Mouse (Mus musculus) liver, embryonic 14.5 days (tissue): ENCODE data around the gene Sema4a. TPM values are rescaled to one million over a fixed set of nuclear protein-coding genes. Genes with fewer than 3 reads are reported as not detected.
A peak's percentile ranks its signal among the peaks of the same experiment; 100 is the strongest.

Source experiments
- ATAC-seq: fragments of 200-750 bp; cut with Nextera tagmentation; 2 replicates; pipeline ENCODE4 v1.8.0; 2017; ENCODE audit warnings: moderate number of reproducible peaks, mild to moderate bottlenecking, moderate library complexity; ENCODE audit not compliant: insufficient read depth
- DNase-seq, 3 experiments: peaks; one replicate each; pipeline ENCODE4 v3.0.0-alpha.2; 2012 to 2013; ENCODE audit warnings: low read depth in 3 of 3, low spot score in 3 of 3
- H3K27ac ChIP-seq: fragments of 300-500 bp; sonication (generic); 2 replicates; pipeline ENCODE4 v1.5.1; 2014; ENCODE audit warnings: moderate library complexity, mild to moderate bottlenecking, control low read depth, inconsistent platforms
- H3K27me3 ChIP-seq: fragments of 300-500 bp; sonication (generic); 2 replicates; pipeline ENCODE4 v1.6.1; 2014; ENCODE audit warnings: mild to moderate bottlenecking, low read length, moderate library complexity; ENCODE audit not compliant: control insufficient read depth, insufficient read depth
- H3K36me3 ChIP-seq: fragments of 300-500 bp; sonication (generic); replicated peaks from 2 replicates; pipeline ENCODE4 v1.6.1; 2014; ENCODE audit warnings: low read depth; ENCODE audit not compliant: control insufficient read depth, insufficient read depth
- H3K4me1 ChIP-seq, 2 experiments: fragments of 200-500 bp in 1 of 2; fragments of 300-500 bp in 1 of 2; sonication (generic) in 1 of 2; replicated peaks; 2 replicates each; pipeline ENCODE4 v1.6.1; 2012 to 2014; ENCODE audit warnings: antibody characterized with exemption in 1 of 2, inconsistent platforms in 1 of 2, low read length in 1 of 2; ENCODE audit not compliant: control insufficient read depth in 2 of 2, insufficient read depth in 2 of 2
- H3K4me2 ChIP-seq: fragments of 300-500 bp; sonication (generic); 2 replicates; pipeline ENCODE4 v1.6.1; 2014; ENCODE audit warnings: low read depth, mild to moderate bottlenecking, control low read depth, moderate library complexity
- H3K4me3 ChIP-seq, 2 experiments: fragments of 200-500 bp in 1 of 2; fragments of 300-500 bp in 1 of 2; sonication (generic) in 1 of 2; 2 replicates each; pipeline ENCODE4 v1.5.1; 2012 to 2014; ENCODE audit warnings: low read depth in 2 of 2, low read length in 2 of 2, mild to moderate bottlenecking in 2 of 2, control low read depth in 1 of 2, inconsistent platforms in 1 of 2, moderate library complexity in 1 of 2; ENCODE audit not compliant: insufficient read depth in 1 of 2
- H3K9ac ChIP-seq: fragments of 300-500 bp; sonication (generic); replicated peaks from 2 replicates; pipeline ENCODE4 v1.6.1; 2014; ENCODE audit warnings: mild to moderate bottlenecking, control low read depth, moderate library complexity
- H3K9me3 ChIP-seq: fragments of 300-500 bp; sonication (generic); 2 replicates; pipeline ENCODE4 v1.6.1; 2016; ENCODE audit warnings: low read length, mixed read lengths; ENCODE audit not compliant: control insufficient read depth
- CTCF ChIP-seq: IDR thresholded peaks from 2 replicates; pipeline ENCODE4 v1.5.1; 2016; ENCODE audit warnings: antibody characterized with exemption, low read depth, control low read depth
- EP300 ChIP-seq: IDR thresholded peaks from 2 replicates; pipeline ENCODE4 v1.6.1; 2016; ENCODE audit warnings: antibody characterized with exemption, low read depth
- WGBS: fragments of 180-500 bp; shearing (Covaris S2); extraction: QIAGEN DNeasy Blood & Tissue Kit; methylation state at CpG from one replicate; pipeline ENCODE4 v1.1.7; 2014; ENCODE audit not compliant: insufficient replicate concordance; 5-methylcytosine and 5-hydroxymethylcytosine counted together
- polyA plus RNA-seq, 2 experiments: library from polyadenylated mRNA; depleted of rRNA in 1 of 2; stranded (reverse) in 1 of 2; unstranded in 1 of 2; fragments of >200 nt; fragmentation: Nextera tagmentation in 1 of 2; extraction: Ambion mirVana in 1 of 2; gene quantifications; 2 replicates each; pipeline versions ENCODE4 v1.2.1 to v1.2.3; 2012 to 2014

Sema4a gene
- polyA plus RNA-seq, 2 experiments: 9.1 to 12.7 TPM

DNA sequence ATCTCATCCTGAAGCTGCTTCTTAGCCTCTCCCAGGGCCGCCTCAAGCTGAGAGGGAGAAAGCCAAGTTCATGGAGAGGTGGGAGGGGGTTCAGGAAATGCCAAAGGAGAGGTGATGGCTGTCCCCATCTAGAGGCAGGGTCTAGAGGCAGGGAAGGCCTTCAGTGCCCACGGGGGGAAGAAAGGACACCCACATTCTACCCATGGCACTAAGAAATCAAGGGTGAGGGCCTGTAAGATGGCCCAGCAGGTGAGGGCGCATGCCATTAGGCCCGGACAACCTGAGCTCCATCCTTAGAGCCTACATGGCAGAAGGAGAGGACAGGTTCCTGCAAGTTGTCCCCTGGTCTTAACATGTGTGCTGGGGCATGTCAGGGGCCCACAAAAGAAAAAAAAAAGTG, 25.9 kb upstream of the Sema4a start:
- 76% methylated on average over 4 of the region's 4 CpGs for WGBS
- H3K4me1 ChIP-seq: peaks cover 9 to 16% of the 10 kb centered on the region in 2 experiments

GRCm38 (mm10) chr3:88486043-88486442, 25.1 kb upstream of the Sema4a start:
- H3K4me1 ChIP-seq: peaks cover 2 to 10% of the 10 kb centered on the region in 2 experiments
- H3K9me3 ChIP-seq: no peaks in the 10 kb centered on the region
- DNase-seq (no peak), ATAC-seq (no peak)
- H3K36me3 ChIP-seq: peaks cover 62% of the 10 kb centered on the region
- 69% methylated on average over 5 of the region's 5 CpGs for WGBS
- no peak for TF ChIP-seq CTCF
- TF ChIP-seq EP300: no peak
- H3K9ac ChIP-seq: no peak overlapping the region
- H3K27ac ChIP-seq: no peak overlapping the region
- H3K4me3 ChIP-seq: no peak overlapping the region
- H3K4me2 ChIP-seq: no peak overlapping the region
- H3K27me3 ChIP-seq: no peaks in the 10 kb centered on the region

More for the DNA sequence above, 25.9 kb upstream of the Sema4a start:
- no peak overlapping the region for H3K9ac ChIP-seq
- no peaks in the 10 kb centered on the region for H3K9me3 ChIP-seq
- DNase-seq: no peak
- H3K4me2 ChIP-seq: no peak overlapping the region
- no peak for TF ChIP-seq CTCF
- no peak for TF ChIP-seq EP300
- no peaks in the 10 kb centered on the region for H3K27me3 ChIP-seq
- H3K4me3 ChIP-seq: no peak overlapping the region
- peaks cover 61% of the 10 kb centered on the region for H3K36me3 ChIP-seq
- H3K27ac ChIP-seq: no peak overlapping the region
- no peak for ATAC-seq

GRCm38 (mm10) chr3:88484597-88485316, 23.8 kb upstream of the Sema4a start:
- Histone ChIP-seq H3K4me2 (no peak overlapping the region), H3K9me3 (no peaks in the 10 kb centered on the region), H3K27ac (no peak overlapping the region), H3K9ac (no peak overlapping the region), H3K36me3 (peaks cover 60% of the 10 kb centered on the region), H3K27me3 (no peaks in the 10 kb centered on the region), H3K4me3 (no peak overlapping the region), H3K4me1 (0 out of 4 replicates have a peak, but pooled peaks cover 0 to 2% of the 10 kb centered on the region in 2 experiments)
- ATAC-seq: no peak
- WGBS: 43% methylated on average over 39 of the region's 39 CpGs
- no peak for TF ChIP-seq EP300
- no peak for TF ChIP-seq CTCF
- DNase-seq: no peak

DNA sequence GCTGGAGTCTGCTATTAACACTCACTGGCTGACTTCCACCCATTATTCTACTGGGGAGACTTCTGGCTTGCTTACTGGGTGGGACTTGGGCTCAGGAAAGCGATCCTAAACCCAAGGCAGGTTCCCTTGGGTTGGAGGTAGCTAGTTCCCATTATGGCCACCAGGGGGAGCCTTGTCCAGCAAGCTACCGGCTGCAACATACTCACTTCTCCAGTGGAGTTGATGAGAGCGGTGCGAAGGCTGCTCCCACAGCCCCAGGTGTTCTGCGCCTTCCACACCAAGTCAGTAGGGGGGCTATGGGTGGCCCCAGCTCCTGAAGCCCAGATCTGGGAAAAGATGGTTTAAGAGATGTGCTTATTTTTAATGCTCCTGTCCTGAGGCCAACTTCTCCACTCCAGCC, 22.6 kb upstream of the Sema4a start:
- Histone ChIP-seq H3K27ac (no peak overlapping the region), H3K9me3 (no peaks in the 10 kb centered on the region), H3K4me1 (no peaks in the 10 kb centered on the region), H3K27me3 (no peaks in the 10 kb centered on the region), H3K36me3 (peaks cover 60% of the 10 kb centered on the region), H3K4me3 (no peak overlapping the region), H3K4me2 (no peak overlapping the region), H3K9ac (no peak overlapping the region)
- DNase-seq (peak in 1 of 3 experiments; percentile 53), ATAC-seq (peak; percentile 54)
- 15% methylated on average over 5 of the region's 5 CpGs for WGBS
- TF ChIP-seq EP300 (no peak), CTCF (peak; percentile 97)

DNA sequence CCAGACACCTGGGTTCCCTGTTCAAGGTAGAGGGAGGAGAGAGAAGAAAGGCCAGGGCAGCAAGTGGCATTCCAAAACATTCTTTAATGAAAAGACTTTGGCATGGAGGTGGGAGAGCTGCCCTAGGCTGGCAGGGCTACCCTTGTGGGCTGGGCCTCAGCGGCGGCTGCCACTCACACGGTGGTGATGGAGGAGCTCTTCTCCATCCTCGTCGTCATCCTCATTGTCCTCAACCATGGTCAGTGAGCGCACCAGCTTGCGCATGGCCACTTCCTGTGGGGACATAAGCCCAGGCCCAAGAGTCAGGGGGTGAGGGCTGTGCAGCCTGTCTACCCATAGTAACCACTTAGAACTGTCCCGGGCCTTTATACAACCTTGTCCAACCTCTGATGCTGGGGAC, 22.2 kb upstream of the Sema4a start:
- Histone ChIP-seq H3K4me3 (no peak overlapping the region), H3K27me3 (no peaks in the 10 kb centered on the region), H3K4me1 (no peaks in the 10 kb centered on the region), H3K27ac (no peak overlapping the region), H3K4me2 (no peak overlapping the region), H3K9ac (no peak overlapping the region), H3K9me3 (no peaks in the 10 kb centered on the region), H3K36me3 (peaks cover 58% of the 10 kb centered on the region)
- TF ChIP-seq EP300 (no peak), CTCF (no peak)
- WGBS: 66% methylated on average over 8 of the region's 8 CpGs
- DNase-seq (no peak), ATAC-seq (no peak)
